Mouse (Mus musculus): Measurements from ENCODE around the gene Gal. TPM values are rescaled to one million over a fixed set of nuclear protein-coding genes. Genes with fewer than 3 reads are reported as not detected.

The Gal gene
- polyA plus RNA-seq (2014; fragmentation: Illumina TruSeq; extraction: RNeasy Lipid Tissue Mini Kit (QIAGEN cat#74804); ENCODE audit: low read depth, low replicate concordance), result not detected

GRCm38 (mm10) chr19:3414268-3414733 is at the start of gene Gal:
Gene Gal, minus strand, starts transcription at chr19:3414544.

GRCm38 (mm10) chr19:3388629-3389057 is 25.7 kb downstream of the Gal start, which contains the start of gene Tesmin:
Gene Tesmin, plus strand, starts transcription at chr19:3388857.

Other genes with a start within 250 kb of the Gal start
- 33.6 TPM for gene Mrpl21, start 131.6 kb downstream of the Gal start, polyA plus RNA-seq (2014; fragmentation: Illumina TruSeq; extraction: RNeasy Lipid Tissue Mini Kit (QIAGEN cat#74804); ENCODE audit: low read depth, low replicate concordance)
- gene Ighmbp2, start 131.5 kb downstream of the Gal start, polyA plus RNA-seq (2014; fragmentation: Illumina TruSeq; extraction: RNeasy Lipid Tissue Mini Kit (QIAGEN cat#74804); ENCODE audit: low read depth, low replicate concordance), result 0.24 TPM
- 118 TPM for gene Cpt1a, start 92.2 kb downstream of the Gal start, polyA plus RNA-seq (2014; fragmentation: Illumina TruSeq; extraction: RNeasy Lipid Tissue Mini Kit (QIAGEN cat#74804); ENCODE audit: low read depth, low replicate concordance)
- not detected for gene Tesmin, start 25.7 kb downstream of the Gal start, polyA plus RNA-seq (2014; fragmentation: Illumina TruSeq; extraction: RNeasy Lipid Tissue Mini Kit (QIAGEN cat#74804); ENCODE audit: low read depth, low replicate concordance)
- gene Ppp6r3, start 161.2 kb upstream of the Gal start, polyA plus RNA-seq (2014; fragmentation: Illumina TruSeq; extraction: RNeasy Lipid Tissue Mini Kit (QIAGEN cat#74804); ENCODE audit: low read depth, low replicate concordance), result 51.8 TPM

Data from liver, adult 10 weeks (tissue).